Mouse (Mus musculus) heart, embryonic 13.5 days (tissue): ENCODE results near the gene Golt1a. TPM values are rescaled to one million over a fixed set of nuclear protein-coding genes. Genes with fewer than 3 reads are reported as not detected.

ENCODE experiments used
- ATAC-seq: fragments of 200-750 bp; cut with Nextera tagmentation; 2 replicates; pipeline ENCODE4 v1.8.0; 2017; ENCODE audit warnings: moderate TSS enrichment; ENCODE audit not compliant: insufficient number of reproducible peaks, low FRiP score, low TSS enrichment; ENCODE audit errors: extremely low read depth
- H3K27ac ChIP-seq: fragments of 300-500 bp; sonication (generic); replicated peaks from 2 replicates; pipeline ENCODE4 v1.5.1; 2015; ENCODE audit warnings: moderate library complexity, mild to moderate bottlenecking, inconsistent platforms
- H3K27me3 ChIP-seq: fragments of 300-500 bp; sonication (generic); replicated peaks from 2 replicates; pipeline ENCODE4 v1.6.1; 2015; ENCODE audit warnings: mild to moderate bottlenecking, inconsistent platforms
- H3K36me3 ChIP-seq: fragments of 300-500 bp; sonication (generic); 2 replicates; pipeline ENCODE4 v1.6.1; 2015; ENCODE audit warnings: mild to moderate bottlenecking, inconsistent platforms
- H3K4me1 ChIP-seq: fragments of 300-500 bp; sonication (generic); 2 replicates; pipeline ENCODE4 v1.6.1; 2015; ENCODE audit warnings: inconsistent platforms
- H3K4me2 ChIP-seq: fragments of 300-500 bp; sonication (generic); 2 replicates; pipeline ENCODE4 v1.6.1; 2015; ENCODE audit warnings: inconsistent platforms, mild to moderate bottlenecking, moderate library complexity
- H3K4me3 ChIP-seq: fragments of 300-500 bp; sonication (generic); 2 replicates; pipeline ENCODE4 v1.5.1; 2015; ENCODE audit warnings: moderate library complexity, mild to moderate bottlenecking, inconsistent platforms
- H3K9ac ChIP-seq: fragments of 300-500 bp; sonication (generic); 2 replicates; pipeline ENCODE4 v1.6.1; 2015; ENCODE audit warnings: inconsistent platforms, mild to moderate bottlenecking, moderate library complexity
- H3K9me3 ChIP-seq: fragments of 300-500 bp; sonication (generic); 2 replicates; pipeline ENCODE4 v1.6.1; 2016; ENCODE audit warnings: inconsistent platforms
- WGBS: fragments of 180-500 bp; shearing (Covaris S2); methylation state at CpG from one replicate; pipeline ENCODE4 v1.1.7; 2015; ENCODE audit warnings: mixed read lengths; 5-methylcytosine and 5-hydroxymethylcytosine counted together
- polyA plus RNA-seq: library from polyadenylated mRNA; unstranded; fragments of >200 nt; fragmentation: Nextera tagmentation; extraction: Ambion mirVana; gene quantifications from 2 replicates; pipeline ENCODE4 v1.2.1, GENCODE M21; 2015

Gene Golt1a
- 0.13 and 0.18 TPM in 2 replicates for polyA plus RNA-seq

DNA sequence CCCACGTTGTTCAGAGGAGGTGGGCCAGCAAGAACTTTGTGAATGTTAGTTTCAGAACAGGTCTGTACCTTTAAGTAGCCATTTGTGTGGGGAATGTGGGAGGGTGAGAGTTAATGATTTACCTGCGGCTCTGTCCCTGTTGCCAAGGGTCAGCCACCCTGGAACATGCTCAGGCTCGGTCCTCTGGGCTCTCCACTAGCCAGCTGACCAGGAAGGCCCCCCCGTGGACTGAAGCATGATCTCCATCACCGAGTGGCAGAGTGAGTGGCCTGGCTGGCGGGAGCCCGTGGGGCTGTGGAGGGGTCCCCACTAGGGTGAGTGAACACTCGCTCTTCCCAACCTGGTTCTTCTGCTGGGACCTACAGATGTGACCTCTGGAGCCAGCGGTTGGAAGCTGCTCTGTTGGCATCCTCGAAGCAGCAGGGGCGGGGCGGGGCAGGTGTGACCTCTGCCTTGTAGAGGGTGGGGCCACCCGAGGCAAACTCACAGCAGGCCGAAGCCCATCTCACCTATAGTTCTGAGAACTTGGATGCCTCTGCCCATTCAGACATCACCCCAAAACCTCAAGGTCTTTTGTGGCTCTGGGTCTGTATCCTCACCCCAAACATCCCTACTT is at the start of gene Golt1a:
Gene Golt1a, plus strand, starts transcription at position 149 of the 616 bp plus-strand sequence.
- WGBS, result 62% methylated on average over 14 of the region's 14 CpGs
- Histone ChIP-seq H3K9ac (no peak within 1 kb of the TSS), H3K27me3 (no peaks in the 10 kb centered on the region), H3K9me3 (no peaks in the 10 kb centered on the region), H3K4me2 (no peak within 1 kb of the TSS), H3K4me1 (peaks cover 19% of the 10 kb centered on the region), H3K4me3 (no peak within 1 kb of the TSS), H3K36me3 (no peaks in the 10 kb centered on the region), H3K27ac (no peak within 1 kb of the TSS)
- no peak for ATAC-seq

DNA sequence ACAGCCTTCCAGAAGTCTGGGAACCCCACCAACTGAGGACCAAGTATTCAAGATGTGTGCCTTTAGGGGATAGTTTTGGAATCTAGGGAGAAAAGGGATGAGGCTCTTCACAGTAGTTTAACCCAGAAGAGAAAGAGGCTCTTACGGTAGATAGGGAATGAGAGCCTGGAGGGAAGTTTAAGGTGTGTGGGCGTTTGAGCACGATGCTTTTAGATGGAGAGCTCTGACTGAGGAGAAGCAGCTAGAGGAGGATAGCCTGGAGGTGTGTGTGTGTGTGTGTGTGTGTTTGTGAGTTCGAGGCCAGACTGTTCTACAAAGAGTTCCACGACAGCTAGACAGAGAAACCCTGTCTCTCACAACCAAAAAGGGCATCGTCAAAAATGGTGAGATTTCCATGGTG is 47.0 kb upstream of the Golt1a start:
- Histone ChIP-seq H3K4me2 (no peak overlapping the region), H3K4me3 (no peak overlapping the region)
- ATAC-seq, result no peak

DNA sequence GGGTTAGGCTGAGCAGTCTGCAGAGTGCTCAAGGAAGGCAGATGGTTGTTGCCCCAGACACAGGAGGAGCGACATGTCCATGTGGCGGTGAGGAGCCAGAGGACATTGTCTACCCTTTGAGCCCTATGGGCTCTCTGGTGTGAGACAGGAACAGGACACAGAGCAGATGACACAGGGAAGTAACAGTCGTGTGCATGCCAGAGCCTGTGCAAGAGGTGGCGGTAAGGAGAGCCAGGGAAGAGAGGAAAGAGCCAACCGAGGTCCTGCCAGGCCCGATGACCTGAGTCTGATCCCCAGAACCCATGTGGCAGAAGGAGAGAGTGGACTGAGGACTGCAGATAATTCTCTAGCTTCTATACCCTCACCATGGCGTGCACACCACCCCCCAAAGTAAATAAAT is 46.5 kb upstream of the Golt1a start:
- Histone ChIP-seq H3K4me3 (no peak overlapping the region), H3K9ac (no peak overlapping the region), H3K27me3 (no peaks in the 10 kb centered on the region), H3K4me1 (peaks cover 21% of the 10 kb centered on the region), H3K4me2 (no peak overlapping the region), H3K36me3 (peaks cover 82% of the 10 kb centered on the region), H3K9me3 (no peaks in the 10 kb centered on the region), H3K27ac (no peak overlapping the region)
- ATAC-seq, result no peak
- WGBS, result 83% methylated on average over 7 of the region's 7 CpGs

More for the DNA sequence above, 47.0 kb upstream of the Golt1a start:
- Histone ChIP-seq H3K27ac (no peak overlapping the region), H3K36me3 (peaks cover 80% of the 10 kb centered on the region), H3K4me1 (peaks cover 21% of the 10 kb centered on the region), H3K9ac (no peak overlapping the region), H3K27me3 (no peaks in the 10 kb centered on the region), H3K9me3 (no peaks in the 10 kb centered on the region)
- WGBS, result 89% methylated on average over 6 of the region's 6 CpGs

DNA sequence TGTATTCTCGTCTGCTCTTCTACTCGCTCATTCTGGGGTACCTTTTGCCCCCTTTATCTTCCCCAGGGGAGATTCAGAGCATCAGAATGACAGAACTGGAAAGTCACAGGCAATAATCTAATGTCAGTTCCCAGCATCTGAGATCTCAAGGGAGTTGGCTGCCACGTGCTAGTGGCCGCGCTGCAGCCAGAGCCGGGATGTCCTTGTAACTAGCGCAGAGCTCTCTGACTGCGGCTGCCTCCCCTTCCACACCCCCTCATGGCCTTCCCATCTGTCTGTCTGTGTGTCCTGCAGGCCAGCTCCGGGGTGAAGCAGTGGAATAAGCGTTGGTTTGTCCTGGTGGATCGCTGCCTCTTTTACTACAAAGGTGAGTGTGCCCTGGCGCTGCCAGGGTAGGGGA is 45.2 kb upstream of the Golt1a start:
- H3K9ac ChIP-seq, result no peak overlapping the region
- ATAC-seq, result no peak
- H3K4me2 ChIP-seq, result no peak overlapping the region
- no peak overlapping the region for H3K27ac ChIP-seq
- peaks cover 78% of the 10 kb centered on the region for H3K36me3 ChIP-seq
- H3K27me3 ChIP-seq, result no peaks in the 10 kb centered on the region
- no peaks in the 10 kb centered on the region for H3K9me3 ChIP-seq
- peaks cover 25% of the 10 kb centered on the region for H3K4me1 ChIP-seq
- H3K4me3 ChIP-seq, result no peak overlapping the region
- WGBS, result 65% methylated on average over 12 of the region's 12 CpGs

DNA sequence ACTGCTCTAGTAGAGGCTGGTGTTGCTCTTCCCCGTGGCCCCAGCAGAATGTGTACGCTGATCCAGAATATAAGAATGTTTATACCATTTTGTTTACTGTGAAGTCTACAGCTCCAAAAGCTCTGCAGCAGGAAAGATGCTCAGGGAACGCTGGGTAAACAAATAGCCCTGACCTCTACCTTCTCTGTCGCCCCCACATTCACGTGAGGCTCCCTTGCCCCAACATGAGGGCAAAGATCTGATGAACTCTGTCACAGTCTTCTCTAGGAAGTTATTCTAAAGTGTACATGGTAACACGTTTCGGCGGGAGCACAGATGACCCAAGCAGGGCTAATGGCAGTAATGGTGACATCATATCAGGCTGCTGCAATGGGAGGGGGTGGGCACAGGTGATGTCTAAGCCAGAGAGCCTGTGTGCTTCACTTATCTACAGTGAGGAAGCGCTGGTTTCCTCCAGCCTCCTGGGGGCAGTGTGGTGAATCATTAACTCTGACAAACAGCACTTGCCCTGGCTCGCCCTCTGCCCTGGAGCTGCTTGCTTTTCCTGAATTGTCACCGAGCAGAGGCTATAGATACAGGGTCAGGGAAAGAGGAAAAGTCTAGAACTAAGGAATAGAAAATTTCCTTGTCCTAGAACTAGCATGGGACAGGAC is 44.4 kb upstream of the Golt1a start:
- Histone ChIP-seq H3K4me3 (no peak overlapping the region), H3K27ac (no peak overlapping the region), H3K36me3 (peaks cover 76% of the 10 kb centered on the region), H3K27me3 (no peaks in the 10 kb centered on the region), H3K4me1 (peaks cover 33% of the 10 kb centered on the region), H3K9ac (no peak overlapping the region), H3K4me2 (no peak overlapping the region), H3K9me3 (no peaks in the 10 kb centered on the region)
- ATAC-seq, result no peak
- 58% methylated on average over 11 of the region's 11 CpGs for WGBS

DNA sequence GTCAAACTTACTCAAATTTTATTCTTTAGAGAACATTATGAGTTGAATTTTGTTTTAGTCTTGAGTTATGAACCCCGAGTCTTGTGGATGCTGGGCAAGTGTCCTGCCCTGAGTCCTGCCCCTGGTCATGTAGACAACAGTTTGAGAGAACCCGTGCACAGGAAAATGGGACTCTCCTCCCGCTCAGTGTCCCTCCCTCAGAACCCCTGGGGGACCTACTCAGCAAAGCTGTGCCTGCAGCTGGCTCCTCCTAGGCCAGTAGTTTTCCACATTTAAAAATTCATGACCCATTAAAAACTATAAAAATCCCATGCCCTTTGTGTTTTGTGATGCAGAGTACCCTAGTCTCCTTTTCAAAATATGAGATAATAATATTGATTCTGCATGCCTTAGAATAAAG is 42.5 kb upstream of the Golt1a start:
- Histone ChIP-seq H3K4me3 (no peak overlapping the region), H3K27ac (no peak overlapping the region), H3K4me2 (no peak overlapping the region), H3K9ac (no peak overlapping the region), H3K36me3 (peaks cover 74% of the 10 kb centered on the region), H3K9me3 (no peaks in the 10 kb centered on the region), H3K4me1 (peaks cover 38% of the 10 kb centered on the region), H3K27me3 (no peaks in the 10 kb centered on the region)
- ATAC-seq, result no peak
- WGBS, result 66% methylated on average over 3 of the region's 3 CpGs

DNA sequence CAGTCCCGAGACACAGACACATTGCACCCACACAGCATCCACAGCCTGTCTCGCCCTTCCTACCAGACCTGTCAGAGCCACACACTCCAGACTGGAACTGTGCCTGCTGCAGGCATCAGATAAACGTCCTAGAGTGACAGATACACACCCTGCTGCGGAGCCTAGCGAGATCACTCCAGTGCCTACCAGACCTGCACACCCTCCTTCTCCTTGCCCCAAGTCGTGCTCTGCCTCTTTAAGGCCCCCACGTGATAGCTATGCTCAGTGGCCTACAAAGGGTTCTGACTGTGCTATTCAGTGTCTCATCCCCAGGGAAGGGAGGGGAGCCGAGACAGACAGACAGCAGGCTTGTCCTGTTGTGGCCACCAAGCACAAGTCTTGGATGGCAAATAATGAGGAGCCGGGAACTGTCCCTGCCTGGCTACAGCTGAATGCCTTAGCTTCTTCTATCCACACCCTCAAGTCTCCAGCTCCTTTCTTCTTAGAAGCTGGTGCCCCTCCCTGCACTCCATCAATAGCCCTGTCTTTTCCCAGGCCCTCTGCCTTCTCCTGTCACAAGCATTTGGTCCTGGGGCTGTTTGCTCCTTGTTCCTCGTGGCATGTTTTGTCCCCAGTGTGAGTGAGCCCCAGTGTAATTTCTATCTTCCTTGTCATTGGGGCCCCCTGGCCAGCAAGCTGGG is 41.6 kb upstream of the Golt1a start:
- WGBS, result 26% methylated on average over 10 of the region's 10 CpGs

DNA sequence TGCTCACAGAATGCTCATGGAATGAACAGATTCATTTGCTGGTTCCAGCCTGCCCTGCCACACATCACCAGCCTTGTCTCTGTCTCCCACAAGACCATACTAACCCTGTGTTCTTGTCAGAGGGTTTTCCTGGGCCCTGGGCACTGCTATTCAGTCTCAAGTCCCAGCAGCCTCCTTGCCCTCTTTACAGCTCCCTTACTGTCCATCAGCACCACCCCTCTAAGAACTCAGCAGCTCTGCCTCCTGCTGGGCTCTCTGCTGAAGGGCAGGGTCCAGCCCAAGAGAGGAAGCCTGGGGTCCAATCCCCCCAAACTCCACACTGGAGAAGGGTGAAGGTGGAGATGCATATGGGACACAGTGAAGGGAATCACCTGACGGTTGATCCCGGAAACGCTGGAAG is 41.1 kb upstream of the Golt1a start:
- Histone ChIP-seq H3K9ac (peak overlapping the region; percentile 55; the same call in 1 of the 2 replicates), H3K27me3 (no peaks in the 10 kb centered on the region), H3K27ac (0 out of 2 replicates have a peak overlapping the region, but pooled peaks have one; percentile 33), H3K4me1 (peaks cover 38% of the 10 kb centered on the region), H3K9me3 (no peaks in the 10 kb centered on the region), H3K4me2 (no peak overlapping the region), H3K4me3 (no peak overlapping the region), H3K36me3 (peaks cover 74% of the 10 kb centered on the region)
- WGBS, result 71% methylated on average over 3 of the region's 3 CpGs
- ATAC-seq, result no peak

More for the DNA sequence above, 41.6 kb upstream of the Golt1a start:
- Histone ChIP-seq H3K36me3 (peaks cover 74% of the 10 kb centered on the region), H3K27ac (peak overlapping the region; percentile 33), H3K27me3 (no peaks in the 10 kb centered on the region), H3K9me3 (no peaks in the 10 kb centered on the region), H3K4me1 (peaks cover 38% of the 10 kb centered on the region), H3K4me2 (no peak overlapping the region), H3K4me3 (no peak overlapping the region), H3K9ac (peak overlapping the region; percentile 55)
- ATAC-seq, result no peak

DNA sequence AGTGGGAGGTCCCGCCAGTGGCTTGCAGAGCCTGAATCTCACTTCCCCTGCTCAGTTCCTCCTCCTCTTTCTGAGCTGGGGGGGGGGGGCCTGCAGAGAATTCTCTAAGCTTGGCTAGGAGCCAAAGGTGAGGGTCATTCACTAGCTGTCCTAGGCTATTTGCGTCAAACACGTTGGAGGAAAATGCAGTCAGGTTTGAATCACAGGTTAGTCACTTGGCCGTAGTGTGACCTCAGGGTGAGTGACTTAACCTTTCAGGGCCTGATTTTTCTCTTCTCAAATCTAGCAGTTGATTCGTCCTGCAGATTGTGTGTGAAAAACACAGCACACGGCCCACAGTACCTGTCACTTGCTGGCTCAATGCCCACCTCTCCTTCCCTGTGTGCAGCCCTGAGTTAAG is 39.3 kb upstream of the Golt1a start:
- Histone ChIP-seq H3K27ac (peak overlapping the region; percentile 48; the same call in 1 of the 2 replicates), H3K4me2 (no peak overlapping the region), H3K9ac (no peak overlapping the region), H3K36me3 (peaks cover 73% of the 10 kb centered on the region), H3K27me3 (no peaks in the 10 kb centered on the region), H3K4me3 (no peak overlapping the region), H3K4me1 (peaks cover 34% of the 10 kb centered on the region), H3K9me3 (no peaks in the 10 kb centered on the region)
- WGBS, result 28% methylated on average over 6 of the region's 6 CpGs
- ATAC-seq, result no peak

DNA sequence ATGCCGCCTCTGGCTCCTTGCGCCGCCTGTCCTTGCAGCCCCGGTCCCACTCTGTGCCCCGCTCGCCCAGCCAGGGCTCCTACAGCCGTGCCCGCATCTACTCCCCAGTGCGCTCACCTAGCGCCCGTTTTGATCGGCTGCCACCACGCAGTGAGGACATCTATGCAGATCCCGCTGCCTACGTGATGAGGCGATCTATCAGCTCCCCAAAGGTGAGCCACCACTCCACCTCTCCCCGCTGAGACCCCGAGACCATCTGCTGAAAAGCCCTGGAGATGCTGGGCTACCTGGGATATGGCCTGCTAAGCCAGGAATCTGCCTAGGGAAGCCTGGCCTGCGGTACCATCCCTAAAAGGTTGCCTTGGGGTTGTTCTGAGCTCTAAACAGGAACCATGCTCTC is 35.4 kb upstream of the Golt1a start:
- Histone ChIP-seq H3K27ac (no peak overlapping the region), H3K27me3 (no peaks in the 10 kb centered on the region), H3K4me1 (peaks cover 26% of the 10 kb centered on the region), H3K36me3 (peaks cover 65% of the 10 kb centered on the region), H3K4me2 (no peak overlapping the region), H3K9ac (no peak overlapping the region), H3K9me3 (no peaks in the 10 kb centered on the region), H3K4me3 (no peak overlapping the region)
- 90% methylated on average over 19 of the region's 19 CpGs for WGBS
- ATAC-seq, result no peak

DNA sequence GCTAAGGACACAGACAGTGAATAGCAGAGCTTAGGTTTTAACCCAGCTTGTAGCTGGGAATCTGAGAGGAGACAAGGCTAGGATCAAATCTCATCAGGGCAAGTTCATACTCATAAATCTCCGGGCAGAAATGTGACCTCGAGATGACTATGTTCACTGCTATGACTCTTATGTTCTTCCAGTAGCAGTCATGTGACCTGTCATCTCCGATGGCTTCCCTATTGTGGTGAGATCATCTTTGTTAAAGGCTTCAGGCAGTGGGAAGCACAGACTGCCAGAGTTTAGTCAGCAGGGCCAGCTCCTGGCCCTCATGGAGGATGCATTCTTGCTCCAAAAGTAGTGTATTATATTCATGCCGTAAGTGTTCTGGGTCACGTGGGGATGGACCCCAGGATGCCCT is 32.6 kb upstream of the Golt1a start:
- no peaks in the 10 kb centered on the region for H3K27me3 ChIP-seq

More for the DNA sequence above, 32.6 kb upstream of the Golt1a start:
- Histone ChIP-seq H3K4me1 (peaks cover 29% of the 10 kb centered on the region), H3K36me3 (peaks cover 47% of the 10 kb centered on the region), H3K9me3 (no peaks in the 10 kb centered on the region), H3K4me2 (no peak overlapping the region), H3K27ac (no peak overlapping the region), H3K4me3 (no peak overlapping the region), H3K9ac (no peak overlapping the region)
- 60% methylated on average over 5 of the region's 5 CpGs for WGBS
- ATAC-seq, result no peak
